In the genomic region with DNA sequence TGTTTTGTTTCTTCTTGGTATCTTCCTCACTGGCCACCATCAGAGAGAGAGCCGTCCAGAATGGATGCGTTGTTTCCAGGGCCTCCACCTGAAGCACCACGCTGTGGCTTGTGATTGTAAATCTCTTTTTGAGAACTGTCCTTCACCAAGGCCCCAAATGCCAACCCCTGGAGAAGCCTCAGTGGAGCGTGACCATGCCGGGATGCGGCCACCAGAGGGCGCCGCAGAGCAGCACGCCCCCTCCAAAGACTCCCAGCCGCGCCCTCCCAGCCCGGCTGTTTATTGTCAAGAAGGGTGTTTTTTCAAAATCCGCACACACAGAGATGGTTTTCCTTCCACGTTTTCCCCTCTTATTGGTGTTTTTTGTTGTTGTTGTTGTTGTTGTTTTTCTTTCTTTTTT, we compare ENCODE assay signal across 9 mouse cellular contexts.
DNase-seq lines count a peak whose midpoint lies in the region; ATAC-seq and TF ChIP-seq lines count a peak whose summit lies in the region.
"Had no signal": no experiment of that assay in that cellular context is flagged by ENCODE, and none has a peak within 500 bp of the region (broad histone marks: within the 10 kb centered on the region; RNA-seq: fewer than 3 reads in every experiment).

No protein-coding gene starts in this region.

- H3K36me3 ChIP-seq in embryonic facial prominence, embryonic 14.5 days (ENCODE audit: control insufficient read depth, insufficient read depth, low read length): no peaks in the 10 kb centered on the region
- H3K36me3 ChIP-seq in heart, embryonic 12.5 days: no peaks in the 10 kb centered on the region
- H3K36me3 ChIP-seq in kidney, embryonic 15.5 days: no peaks in the 10 kb centered on the region
- no peaks in the 10 kb centered on the region for H3K36me3 ChIP-seq in liver, embryonic 14.5 days (replicated peaks; ENCODE audit: control insufficient read depth, insufficient read depth, low read depth)
- H3K36me3 ChIP-seq in neural tube, embryonic 12.5 days: no peaks in the 10 kb centered on the region
- H3K36me3 ChIP-seq in stomach, postnatal 0 days (ENCODE audit: control insufficient read depth, insufficient read depth, low read length): no peaks in the 10 kb centered on the region
- H3K36me3 ChIP-seq: embryonic facial prominence, embryonic 12.5 days had no signal

- ATAC-seq in embryonic facial prominence, embryonic 14.5 days (ENCODE audit: low read depth): peak; percentile 82; the same call in 1 of the 2 replicates
- ATAC-seq in heart, embryonic 12.5 days (ENCODE audit: insufficient number of reproducible peaks, low FRiP score): no peak
- ATAC-seq in kidney, embryonic 15.5 days (replicated peaks; ENCODE audit: low FRiP score): 0 out of 2 replicates have a peak, but pooled peaks have one; percentile 70
- no peak for ATAC-seq in liver, embryonic 14.5 days (ENCODE audit: insufficient read depth)
- ATAC-seq in neural tube, embryonic 12.5 days (ENCODE audit: low FRiP score, low read depth): 0 out of 2 replicates have a peak, but pooled peaks have one; percentile 63
- ATAC-seq in stomach, postnatal 0 days (ENCODE audit: low FRiP score, low TSS enrichment): peak; percentile 71

- no peak overlapping the region for H3K27ac ChIP-seq in embryonic facial prominence, embryonic 14.5 days (replicated peaks; ENCODE audit: low read depth, low read length)
- H3K27ac ChIP-seq in heart, embryonic 12.5 days (ENCODE audit: poor library complexity, severe bottlenecking): no peak overlapping the region
- H3K27ac ChIP-seq in kidney, embryonic 15.5 days: no peak overlapping the region
- no peak overlapping the region for H3K27ac ChIP-seq in liver, embryonic 14.5 days
- H3K27ac ChIP-seq in neural tube, embryonic 12.5 days: no peak overlapping the region
- H3K27ac ChIP-seq in stomach, postnatal 0 days (replicated peaks): no peak overlapping the region
- H3K27ac ChIP-seq: embryonic facial prominence, embryonic 12.5 days had no signal

- no peak overlapping the region for H3K9ac ChIP-seq in embryonic facial prominence, embryonic 14.5 days (ENCODE audit: low read depth, low read length)
- no peak overlapping the region for H3K9ac ChIP-seq in heart, embryonic 12.5 days
- no peak overlapping the region for H3K9ac ChIP-seq in kidney, embryonic 15.5 days
- H3K9ac ChIP-seq in liver, embryonic 14.5 days (replicated peaks): no peak overlapping the region
- H3K9ac ChIP-seq in neural tube, embryonic 12.5 days: no peak overlapping the region
- H3K9ac ChIP-seq in stomach, postnatal 0 days (ENCODE audit: low read length): no peak overlapping the region
- H3K9ac ChIP-seq: embryonic facial prominence, embryonic 12.5 days had no signal

- WGBS in embryonic facial prominence, embryonic 14.5 days: 1% methylated on average over 14 of the region's 14 CpGs
- WGBS in heart, embryonic 12.5 days: 2% methylated on average over 14 of the region's 14 CpGs
- 2% methylated on average over 14 of the region's 14 CpGs for WGBS in kidney, embryonic 15.5 days
- WGBS in liver, embryonic 14.5 days (ENCODE audit: insufficient replicate concordance): 3% methylated on average over 14 of the region's 14 CpGs
- WGBS in neural tube, embryonic 12.5 days: under 1% methylated on average over 14 of the region's 14 CpGs
- 2% methylated on average over 14 of the region's 14 CpGs for WGBS in stomach, postnatal 0 days

- H3K4me2 ChIP-seq in embryonic facial prominence, embryonic 14.5 days (ENCODE audit: low read depth, low read length): no peak overlapping the region; the same call in 1 of the 2 replicates
- 0 out of 2 replicates have a peak overlapping the region, but pooled peaks have one; percentile 9 for H3K4me2 ChIP-seq in heart, embryonic 12.5 days
- no peak overlapping the region for H3K4me2 ChIP-seq in kidney, embryonic 15.5 days
- no peak overlapping the region for H3K4me2 ChIP-seq in liver, embryonic 14.5 days (ENCODE audit: low read depth)
- H3K4me2 ChIP-seq in neural tube, embryonic 12.5 days (replicated peaks): peak overlapping the region; percentile 24; the same call in 1 of the 2 replicates
- H3K4me2 ChIP-seq in stomach, postnatal 0 days (replicated peaks; ENCODE audit: low read depth): no peak overlapping the region
- H3K4me2 ChIP-seq: embryonic facial prominence, embryonic 12.5 days had no signal

- H3K27me3 ChIP-seq in embryonic facial prominence, embryonic 14.5 days (replicated peaks; ENCODE audit: control insufficient read depth, insufficient read depth, low read length): no peaks in the 10 kb centered on the region
- no peaks in the 10 kb centered on the region for H3K27me3 ChIP-seq in heart, embryonic 12.5 days (replicated peaks)
- H3K27me3 ChIP-seq in kidney, embryonic 15.5 days: no peaks in the 10 kb centered on the region
- no peaks in the 10 kb centered on the region for H3K27me3 ChIP-seq in liver, embryonic 14.5 days (ENCODE audit: control insufficient read depth, insufficient read depth, low read length)
- no peaks in the 10 kb centered on the region for H3K27me3 ChIP-seq in neural tube, embryonic 12.5 days (replicated peaks)
- no peaks in the 10 kb centered on the region for H3K27me3 ChIP-seq in stomach, postnatal 0 days (ENCODE audit: control insufficient read depth, insufficient read depth, low read length)
- H3K27me3 ChIP-seq: embryonic facial prominence, embryonic 12.5 days had no signal

- no peak for TF ChIP-seq EP300 in liver, embryonic 14.5 days (IDR thresholded peaks at IDR 0.05; ENCODE audit: low read depth)
- TF ChIP-seq EP300 in stomach, postnatal 0 days (optimal IDR thresholded peaks at IDR 0.05): no peak

- peak; percentile 93 for TF ChIP-seq CTCF in liver, embryonic 14.5 days (IDR thresholded peaks at IDR 0.05; ENCODE audit: low read depth)
- TF ChIP-seq CTCF in stomach, postnatal 0 days (IDR thresholded peaks at IDR 0.05; ENCODE audit: low read depth): peak; percentile 95

- no peaks in the 10 kb centered on the region for H3K4me1 ChIP-seq in embryonic facial prominence, embryonic 14.5 days (ENCODE audit: control insufficient read depth, insufficient read depth, low read length)
- no peaks in the 10 kb centered on the region for H3K4me1 ChIP-seq in heart, embryonic 12.5 days (replicated peaks)
- H3K4me1 ChIP-seq in kidney, embryonic 15.5 days: peaks cover 8% of the 10 kb centered on the region; the same call in 1 of the 2 replicates
- no peaks in the 10 kb centered on the region for H3K4me1 ChIP-seq in liver, embryonic 14.5 days (replicated peaks; ENCODE audit: control insufficient read depth in 2 of 2, insufficient read depth in 2 of 2, low read length in 1 of 2)
- H3K4me1 ChIP-seq in neural tube, embryonic 12.5 days: no peaks in the 10 kb centered on the region
- H3K4me1 ChIP-seq in stomach, postnatal 0 days (replicated peaks; ENCODE audit: control insufficient read depth, insufficient read depth): no peaks in the 10 kb centered on the region
- H3K4me1 ChIP-seq: embryonic facial prominence, embryonic 12.5 days had no signal

- peak; percentile 83 to 85 for DNase-seq in B cell, adult 2 months
- peak; percentile 82 to 87 for DNase-seq in adrenal gland, postnatal 36 days
- DNase-seq in embryonic facial prominence, embryonic 14.5 days (ENCODE audit: low spot score): peak; percentile 73
- DNase-seq in liver, embryonic 14.5 days (ENCODE audit: low read depth in 3 of 3, low spot score in 3 of 3): peak in 2 of 3 experiments; percentile 7 to 17
- peak; percentile 76 for DNase-seq in stomach, postnatal 0 days (ENCODE audit: low spot score)

- no peaks in the 10 kb centered on the region for H3K9me3 ChIP-seq in embryonic facial prominence, embryonic 14.5 days (ENCODE audit: control insufficient read depth, low read length)
- no peaks in the 10 kb centered on the region for H3K9me3 ChIP-seq in heart, embryonic 12.5 days (replicated peaks)
- H3K9me3 ChIP-seq in kidney, embryonic 15.5 days (replicated peaks): no peaks in the 10 kb centered on the region
- no peaks in the 10 kb centered on the region for H3K9me3 ChIP-seq in liver, embryonic 14.5 days (ENCODE audit: control insufficient read depth, low read length)
- H3K9me3 ChIP-seq in neural tube, embryonic 12.5 days: no peaks in the 10 kb centered on the region
- H3K9me3 ChIP-seq in stomach, postnatal 0 days (ENCODE audit: control insufficient read depth, low read length): no peaks in the 10 kb centered on the region
- H3K9me3 ChIP-seq: embryonic facial prominence, embryonic 12.5 days had no signal

- H3K4me3 ChIP-seq in embryonic facial prominence, embryonic 14.5 days (ENCODE audit: low read depth, low read length): no peak overlapping the region
- no peak overlapping the region for H3K4me3 ChIP-seq in heart, embryonic 12.5 days
- H3K4me3 ChIP-seq in kidney, embryonic 15.5 days (replicated peaks): no peak overlapping the region
- H3K4me3 ChIP-seq in liver, embryonic 14.5 days (ENCODE audit: insufficient read depth in 1 of 2, low read depth in 2 of 2, low read length in 2 of 2): no peak overlapping the region
- no peak overlapping the region for H3K4me3 ChIP-seq in neural tube, embryonic 12.5 days
- no peak overlapping the region for H3K4me3 ChIP-seq in stomach, postnatal 0 days (ENCODE audit: low read depth, low read length)
- H3K4me3 ChIP-seq: embryonic facial prominence, embryonic 12.5 days had no signal

Comparison
In these comparisons a context has a peak if more than half of its experiments do, and no peak if none do; other contexts are left out.
1. DNase-seq: peak in every context shown above with its lines; median percentile 84 in adrenal gland, postnatal 36 days; 84 in B cell, adult 2 months; 76 in stomach, postnatal 0 days; 73 in embryonic facial prominence, embryonic 14.5 days; 12 in liver, embryonic 14.5 days.
2. ATAC-seq: peak in embryonic facial prominence, embryonic 14.5 days (single experiment), kidney, embryonic 15.5 days (single experiment), neural tube, embryonic 12.5 days (single experiment) and stomach, postnatal 0 days (single experiment); none in heart, embryonic 12.5 days (single experiment) and liver, embryonic 14.5 days (single experiment).
3. H3K4me2 ChIP-seq: peak in heart, embryonic 12.5 days (single experiment) and neural tube, embryonic 12.5 days (single experiment); none in embryonic facial prominence, embryonic 14.5 days (single experiment), kidney, embryonic 15.5 days (single experiment), liver, embryonic 14.5 days (single experiment) and stomach, postnatal 0 days (single experiment).